Mouse (Mus musculus): ENCODE measurements at regions not wholly inside any gene's neighbourhood (a gene's known extent, or its start where the extent isn't known, plus 50 kb on each side); places are given as distances from the start of the nearest gene placed in this dataset.

DNA sequence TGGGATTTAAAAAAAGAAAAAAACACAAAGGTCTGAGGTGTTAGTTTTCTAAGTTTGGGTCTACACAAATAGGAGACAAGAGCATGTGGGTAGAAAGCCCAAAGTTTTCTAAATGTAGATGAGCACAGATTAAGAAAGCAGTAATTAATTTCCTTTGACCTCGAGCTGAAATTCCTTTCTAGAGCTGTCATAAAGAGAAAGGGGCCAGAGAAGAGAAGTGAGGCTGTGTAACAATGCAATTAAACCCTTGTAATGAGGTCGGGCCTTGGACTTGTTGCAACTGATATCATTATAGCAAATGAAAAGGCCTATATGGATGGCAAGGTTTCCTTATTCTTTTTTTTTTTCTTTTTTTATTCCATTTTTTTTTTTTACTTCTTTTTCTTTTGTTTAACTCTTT is 337.2 kb downstream of the Nr2f2 start:
- WGBS: 50% methylated on average over 2 of the region's 2 CpGs
- no peak for DNase-seq (ENCODE audit: low spot score)

DNA sequence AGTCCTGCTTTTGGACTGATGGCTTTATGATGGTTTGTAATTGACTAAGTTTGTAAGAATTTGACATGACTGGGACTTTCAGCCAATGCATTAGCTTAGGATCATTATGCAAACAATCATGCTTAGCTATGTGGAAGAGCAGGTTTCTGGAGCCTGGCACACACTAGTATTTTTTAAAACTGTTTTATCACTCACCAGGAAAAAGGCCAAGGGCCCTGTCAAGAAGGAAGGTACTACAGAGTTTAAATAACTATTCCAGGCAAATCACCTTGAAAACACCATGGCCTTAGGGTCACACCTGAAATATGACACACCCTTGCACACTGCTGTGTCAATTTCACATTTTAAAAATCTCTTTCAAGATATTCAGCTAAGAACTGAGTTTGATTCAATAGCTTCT is 341.0 kb downstream of the Nr2f2 start:
- Histone ChIP-seq H3K27ac (ENCODE audit: low read length) (no peak overlapping the region), H3K36me3 (ENCODE audit: insufficient read depth, low read length) (no peaks in the 10 kb centered on the region), H3K4me2 (replicated peaks; ENCODE audit: low read depth, low read length) (no peak overlapping the region), H3K4me1 (ENCODE audit: insufficient read depth, low read depth, low read length) (no peaks in the 10 kb centered on the region), H3K9me3 (ENCODE audit: low read length) (no peaks in the 10 kb centered on the region), H3K4me3 (ENCODE audit: low read depth, low read length) (no peak overlapping the region), H3K9ac (replicated peaks; ENCODE audit: low read depth) (no peak overlapping the region), H3K27me3 (replicated peaks; ENCODE audit: insufficient read depth, low read length) (no peaks in the 10 kb centered on the region)
- DNase-seq (ENCODE audit: low spot score) (peak; percentile 40), ATAC-seq (no peak)
- TF ChIP-seq EP300 (IDR thresholded peaks at IDR 0.05) (no peak), CTCF (IDR thresholded peaks at IDR 0.05) (no peak)

More for the DNA sequence above, 337.2 kb downstream of the Nr2f2 start:
- no peak overlapping the region for H3K4me3 ChIP-seq (ENCODE audit: low read depth, low read length)
- H3K4me2 ChIP-seq (replicated peaks; ENCODE audit: low read depth, low read length): no peak overlapping the region
- no peaks in the 10 kb centered on the region for H3K36me3 ChIP-seq (ENCODE audit: insufficient read depth, low read length)
- H3K4me1 ChIP-seq (ENCODE audit: insufficient read depth, low read depth, low read length): no peaks in the 10 kb centered on the region
- no peak overlapping the region for H3K27ac ChIP-seq (ENCODE audit: low read length)
- no peaks in the 10 kb centered on the region for H3K9me3 ChIP-seq (ENCODE audit: low read length)
- TF ChIP-seq CTCF (IDR thresholded peaks at IDR 0.05): no peak
- no peak for TF ChIP-seq EP300 (IDR thresholded peaks at IDR 0.05)
- H3K27me3 ChIP-seq (replicated peaks; ENCODE audit: insufficient read depth, low read length): no peaks in the 10 kb centered on the region
- no peak overlapping the region for H3K9ac ChIP-seq (replicated peaks; ENCODE audit: low read depth)
- ATAC-seq: no peak

DNA sequence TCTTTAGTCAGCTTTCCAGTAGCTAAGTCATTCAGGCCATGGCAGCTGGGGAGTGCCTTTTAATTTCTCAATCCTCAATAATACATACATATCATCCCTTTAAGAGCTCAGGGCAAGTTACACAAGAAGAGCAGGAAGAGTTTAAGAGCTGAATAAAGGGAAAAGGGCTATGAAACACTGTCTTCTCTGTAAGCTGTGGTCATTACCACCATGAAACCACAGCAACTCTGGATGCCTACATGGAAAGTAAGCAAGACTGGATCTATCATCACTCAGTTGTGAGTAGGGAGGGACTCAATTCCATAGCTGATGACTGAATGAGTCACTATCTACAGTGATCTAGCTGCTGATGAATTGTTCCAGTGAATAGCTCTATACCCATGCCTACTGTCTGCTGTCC is 349.9 kb downstream of the Nr2f2 start:
- no peak for DNase-seq (ENCODE audit: low spot score)
- ATAC-seq: no peak
- no peak for TF ChIP-seq CTCF (IDR thresholded peaks at IDR 0.05)
- TF ChIP-seq EP300 (IDR thresholded peaks at IDR 0.05): no peak

DNA sequence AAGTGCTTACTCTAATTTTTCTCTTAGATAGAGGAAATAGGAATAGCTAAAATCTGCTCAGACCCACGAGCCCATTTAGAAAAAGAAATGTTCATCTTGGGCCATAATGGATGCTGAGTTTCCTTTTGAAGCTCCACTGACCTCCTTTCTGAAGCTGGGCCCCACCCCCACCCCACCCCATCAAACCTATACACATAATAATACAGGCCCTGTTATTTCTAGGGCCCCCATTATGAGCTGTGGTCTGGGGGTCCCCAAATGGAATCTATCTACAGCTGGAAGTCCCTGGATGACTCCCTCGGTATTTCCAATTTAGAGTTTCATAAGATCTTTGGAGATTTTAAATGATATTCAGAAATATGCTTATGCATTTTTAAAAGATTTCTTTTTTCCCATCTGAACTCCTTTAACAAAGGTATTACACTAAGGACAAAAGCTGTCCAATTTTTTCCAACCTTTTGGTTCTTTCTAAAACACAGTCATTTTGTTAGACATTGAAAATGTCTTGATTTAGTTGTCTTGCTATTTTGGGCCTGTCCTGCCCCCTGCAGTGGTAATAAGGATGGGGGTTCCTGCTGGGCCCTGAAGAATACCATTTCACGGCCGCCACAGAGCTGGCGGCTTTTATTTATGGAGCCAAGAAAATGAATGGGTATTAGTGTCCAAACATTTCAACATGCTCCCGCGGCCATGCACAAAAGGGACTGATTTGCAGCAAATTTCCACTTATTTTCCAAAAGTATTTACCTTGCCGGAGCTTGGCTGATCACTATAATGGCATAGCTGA is 363.1 kb downstream of the Nr2f2 start:
- H3K4me1 ChIP-seq (ENCODE audit: insufficient read depth, low read depth, low read length): no peaks in the 10 kb centered on the region
- H3K36me3 ChIP-seq (ENCODE audit: insufficient read depth, low read length): no peaks in the 10 kb centered on the region
- H3K27me3 ChIP-seq (replicated peaks; ENCODE audit: insufficient read depth, low read length): no peaks in the 10 kb centered on the region
- DNase-seq (ENCODE audit: low spot score) (no peak), ATAC-seq (no peak)
- no peak overlapping the region for H3K4me2 ChIP-seq (replicated peaks; ENCODE audit: low read depth, low read length)
- H3K4me3 ChIP-seq (ENCODE audit: low read depth, low read length): no peak overlapping the region
- H3K9me3 ChIP-seq (ENCODE audit: low read length): no peaks in the 10 kb centered on the region
- no peak overlapping the region for H3K27ac ChIP-seq (ENCODE audit: low read length)
- TF ChIP-seq CTCF (IDR thresholded peaks at IDR 0.05) (no peak), EP300 (IDR thresholded peaks at IDR 0.05) (no peak)
- WGBS: 80% methylated on average over 8 of the region's 8 CpGs
- H3K9ac ChIP-seq (replicated peaks; ENCODE audit: low read depth): no peak overlapping the region

More for the DNA sequence above, 349.9 kb downstream of the Nr2f2 start:
- H3K4me3 ChIP-seq (ENCODE audit: low read depth, low read length): no peak overlapping the region
- no peak overlapping the region for H3K4me2 ChIP-seq (replicated peaks; ENCODE audit: low read depth, low read length)
- no peaks in the 10 kb centered on the region for H3K27me3 ChIP-seq (replicated peaks; ENCODE audit: insufficient read depth, low read length)
- H3K27ac ChIP-seq (ENCODE audit: low read length): no peak overlapping the region
- no peak overlapping the region for H3K9ac ChIP-seq (replicated peaks; ENCODE audit: low read depth)
- H3K36me3 ChIP-seq (ENCODE audit: insufficient read depth, low read length): no peaks in the 10 kb centered on the region
- no peaks in the 10 kb centered on the region for H3K9me3 ChIP-seq (ENCODE audit: low read length)
- H3K4me1 ChIP-seq (ENCODE audit: insufficient read depth, low read depth, low read length): no peaks in the 10 kb centered on the region

DNA sequence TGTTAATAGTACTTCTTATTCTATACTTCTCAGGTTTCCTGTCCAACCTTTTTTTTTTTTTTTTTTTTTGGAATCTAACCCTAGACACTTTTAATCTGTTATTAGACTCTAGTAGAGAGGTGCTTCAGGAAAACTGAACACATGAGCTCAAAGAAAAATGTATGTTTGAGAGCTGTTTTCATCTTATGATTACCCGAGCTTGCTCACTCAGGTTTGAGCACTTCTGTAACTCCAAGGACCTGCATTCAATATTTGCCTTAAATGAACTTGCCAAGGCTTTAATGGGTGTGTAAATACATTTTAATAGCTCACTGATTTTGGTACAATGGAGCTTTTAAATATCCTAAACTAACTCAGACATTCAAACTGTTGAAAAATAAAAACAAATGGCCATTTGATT is 367.8 kb downstream of the Nr2f2 start:
- Histone ChIP-seq H3K9ac (replicated peaks; ENCODE audit: low read depth) (no peak overlapping the region), H3K36me3 (ENCODE audit: insufficient read depth, low read length) (no peaks in the 10 kb centered on the region), H3K9me3 (ENCODE audit: low read length) (no peaks in the 10 kb centered on the region), H3K27me3 (replicated peaks; ENCODE audit: insufficient read depth, low read length) (no peaks in the 10 kb centered on the region), H3K4me1 (ENCODE audit: insufficient read depth, low read depth, low read length) (no peaks in the 10 kb centered on the region), H3K4me3 (ENCODE audit: low read depth, low read length) (no peak overlapping the region), H3K4me2 (replicated peaks; ENCODE audit: low read depth, low read length) (no peak overlapping the region), H3K27ac (ENCODE audit: low read length) (no peak overlapping the region)
- TF ChIP-seq EP300 (IDR thresholded peaks at IDR 0.05): no peak
- TF ChIP-seq CTCF (IDR thresholded peaks at IDR 0.05): no peak
- ATAC-seq: peak; percentile 62; the same call in 1 of the 2 replicates
- 43% methylated on average over 1 of the region's 1 CpGs for WGBS
- peak; percentile 72 for DNase-seq (ENCODE audit: low spot score)

DNA sequence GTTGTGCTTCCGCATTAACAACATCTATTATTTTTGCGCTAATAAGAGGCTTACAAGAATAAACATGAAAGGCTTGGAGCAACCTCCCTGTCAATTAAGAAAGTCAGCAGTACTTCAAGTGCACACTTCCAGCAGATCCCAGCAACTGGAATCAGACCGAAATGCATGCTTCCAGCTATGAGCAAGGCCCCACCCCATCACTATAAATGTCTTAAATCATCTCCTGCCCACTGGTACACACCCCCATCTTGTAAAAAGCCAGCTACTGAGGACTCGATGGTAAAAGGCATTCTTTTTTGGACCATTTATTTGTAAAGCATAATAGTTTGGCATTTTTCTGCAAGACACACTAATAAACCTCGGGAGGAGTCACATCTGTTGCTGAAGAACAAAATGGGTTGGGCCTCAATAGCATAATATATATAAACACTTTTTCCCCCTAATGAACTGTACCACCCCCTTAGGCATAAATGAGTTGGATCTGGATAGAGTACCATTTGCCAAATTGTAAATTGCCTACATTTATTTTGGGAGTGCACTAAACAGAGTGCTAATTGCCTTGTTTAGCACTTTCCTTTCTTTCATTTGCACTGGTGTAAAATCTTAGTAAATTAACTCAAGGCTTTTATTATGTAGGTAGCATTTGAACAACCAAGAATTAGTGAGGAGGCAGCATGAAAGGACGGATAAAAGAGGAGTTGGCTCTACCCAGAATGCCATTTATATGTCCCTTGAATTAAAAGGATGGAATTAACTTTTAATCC is 371.8 kb downstream of the Nr2f2 start:
- TF ChIP-seq EP300 (IDR thresholded peaks at IDR 0.05) (no peak), CTCF (IDR thresholded peaks at IDR 0.05) (no peak)
- no peaks in the 10 kb centered on the region for H3K9me3 ChIP-seq (ENCODE audit: low read length)
- H3K4me3 ChIP-seq (ENCODE audit: low read depth, low read length): no peak overlapping the region
- no peaks in the 10 kb centered on the region for H3K27me3 ChIP-seq (replicated peaks; ENCODE audit: insufficient read depth, low read length)
- DNase-seq (ENCODE audit: low spot score): no peak
- no peak overlapping the region for H3K27ac ChIP-seq (ENCODE audit: low read length)
- no peak for ATAC-seq
- WGBS: 75% methylated on average over 6 of the region's 6 CpGs
- H3K9ac ChIP-seq (replicated peaks; ENCODE audit: low read depth): no peak overlapping the region
- no peak overlapping the region for H3K4me2 ChIP-seq (replicated peaks; ENCODE audit: low read depth, low read length)
- H3K4me1 ChIP-seq (ENCODE audit: insufficient read depth, low read depth, low read length): no peaks in the 10 kb centered on the region
- no peaks in the 10 kb centered on the region for H3K36me3 ChIP-seq (ENCODE audit: insufficient read depth, low read length)

All from lung, postnatal 0 days (tissue).